Mouse (Mus musculus): ENCODE data around the gene P4ha1. TPM values are rescaled to one million over a fixed set of nuclear protein-coding genes. Genes with fewer than 3 reads are reported as not detected.
"Not testable (repeated sequence)": the region's sequence is repeated elsewhere in the genome, so short reads cannot be mapped to it uniquely, and the experiment has no call there.

Gene P4ha1
- polyA plus RNA-seq, 1 experiment from 2014 or later = 28.7 TPM

DNA sequence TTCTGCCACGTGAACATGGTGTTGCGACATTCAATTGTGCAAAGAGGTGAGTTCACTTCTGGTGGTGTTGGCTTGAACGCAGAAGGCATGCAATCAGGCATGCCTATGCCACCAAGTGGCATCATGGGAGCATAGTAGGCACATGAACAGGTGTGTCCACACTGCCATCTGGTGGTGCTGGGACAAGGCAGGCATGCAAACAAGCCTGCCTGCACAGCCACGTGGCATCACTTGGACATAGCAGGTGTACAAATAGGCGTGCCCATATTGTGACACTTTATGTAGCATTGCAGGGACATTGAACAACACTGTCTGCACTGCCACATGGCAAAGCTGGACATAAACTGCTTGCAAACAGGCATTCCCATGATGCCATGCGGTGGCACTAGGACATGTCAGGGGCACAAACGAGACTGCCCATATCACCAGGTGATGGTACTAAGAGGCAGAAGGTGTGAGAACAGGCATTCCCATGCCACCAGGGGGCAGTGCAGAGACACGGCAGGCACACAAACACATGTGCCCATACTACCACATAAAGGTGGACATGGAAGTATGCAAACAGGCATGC, 27.8 kb upstream of the P4ha1 start:
- 62% methylated on average over 8 of the region's 8 CpGs for WGBS

DNA sequence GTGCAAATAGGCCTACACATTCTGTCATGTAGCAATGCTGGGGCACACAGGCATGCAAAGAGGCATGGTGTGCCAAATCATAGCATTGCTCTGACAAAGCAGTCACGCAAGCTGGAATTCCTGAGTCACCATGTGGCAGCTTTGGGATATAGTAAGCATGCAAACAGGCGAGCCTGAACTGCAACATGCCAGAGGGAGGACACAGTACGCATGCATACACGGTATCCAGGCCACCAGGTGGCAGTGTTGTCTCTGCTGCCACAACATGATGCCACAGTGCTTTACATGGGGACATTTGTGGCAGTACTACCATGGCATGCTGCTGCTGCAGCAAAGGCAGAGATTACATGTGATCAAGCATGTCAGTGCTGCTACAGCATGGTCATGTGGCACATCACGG, 26.8 kb upstream of the P4ha1 start:
- Histone ChIP-seq H3K4me2 (no peak overlapping the region), H3K27me3 (no peaks in the 10 kb centered on the region), H3K4me1 (replicated peaks) (no peaks in the 10 kb centered on the region), H3K9ac (no peak overlapping the region), H3K4me3 (no peak overlapping the region), H3K9me3 (no peaks in the 10 kb centered on the region), H3K27ac (replicated peaks) (no peak overlapping the region), H3K36me3 (no peaks in the 10 kb centered on the region)
- ATAC-seq (ENCODE audit: low FRiP score, low read depth) = peak; percentile 69
- WGBS = 23% methylated on average over 5 of the region's 5 CpGs

More for the DNA sequence above, 27.8 kb upstream of the P4ha1 start:
- Histone ChIP-seq H3K9ac (no peak overlapping the region), H3K36me3 (no peaks in the 10 kb centered on the region), H3K4me2 (no peak overlapping the region), H3K27me3 (no peaks in the 10 kb centered on the region), H3K27ac (replicated peaks) (no peak overlapping the region), H3K4me3 (no peak overlapping the region), H3K4me1 (replicated peaks) (no peaks in the 10 kb centered on the region), H3K9me3 (no peaks in the 10 kb centered on the region)
- no peak; the same call in 1 of the 2 replicates for ATAC-seq (ENCODE audit: low FRiP score, low read depth)

DNA sequence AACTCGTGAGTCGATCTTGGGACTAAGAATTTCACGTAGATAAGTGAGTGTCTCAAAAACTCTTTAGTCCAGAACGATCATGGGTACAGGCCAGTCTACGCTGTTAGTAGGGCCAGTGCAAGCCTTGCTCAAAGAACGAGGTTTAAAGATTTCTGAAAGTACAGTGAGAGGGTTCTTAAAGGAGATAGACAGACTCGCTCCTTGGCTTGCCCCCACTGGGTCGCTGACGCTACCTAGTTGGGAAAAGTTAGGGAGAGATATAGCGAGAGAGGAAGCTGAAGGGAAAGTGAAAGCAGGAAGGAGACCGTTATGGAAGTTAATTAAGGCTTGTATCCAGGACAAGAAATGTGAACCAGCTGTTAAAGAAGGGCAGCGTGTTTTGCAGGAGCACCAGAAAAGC, 20.4 kb upstream of the P4ha1 start:
- H3K9ac ChIP-seq; H3K27ac ChIP-seq (replicated peaks); ATAC-seq (ENCODE audit: low FRiP score, low read depth); H3K27me3 ChIP-seq; H3K4me3 ChIP-seq; H3K9me3 ChIP-seq; H3K4me1 ChIP-seq (replicated peaks); H3K36me3 ChIP-seq; H3K4me2 ChIP-seq: not testable (repeated sequence)
- WGBS = 95% methylated on average over 12 of the region's 12 CpGs

DNA sequence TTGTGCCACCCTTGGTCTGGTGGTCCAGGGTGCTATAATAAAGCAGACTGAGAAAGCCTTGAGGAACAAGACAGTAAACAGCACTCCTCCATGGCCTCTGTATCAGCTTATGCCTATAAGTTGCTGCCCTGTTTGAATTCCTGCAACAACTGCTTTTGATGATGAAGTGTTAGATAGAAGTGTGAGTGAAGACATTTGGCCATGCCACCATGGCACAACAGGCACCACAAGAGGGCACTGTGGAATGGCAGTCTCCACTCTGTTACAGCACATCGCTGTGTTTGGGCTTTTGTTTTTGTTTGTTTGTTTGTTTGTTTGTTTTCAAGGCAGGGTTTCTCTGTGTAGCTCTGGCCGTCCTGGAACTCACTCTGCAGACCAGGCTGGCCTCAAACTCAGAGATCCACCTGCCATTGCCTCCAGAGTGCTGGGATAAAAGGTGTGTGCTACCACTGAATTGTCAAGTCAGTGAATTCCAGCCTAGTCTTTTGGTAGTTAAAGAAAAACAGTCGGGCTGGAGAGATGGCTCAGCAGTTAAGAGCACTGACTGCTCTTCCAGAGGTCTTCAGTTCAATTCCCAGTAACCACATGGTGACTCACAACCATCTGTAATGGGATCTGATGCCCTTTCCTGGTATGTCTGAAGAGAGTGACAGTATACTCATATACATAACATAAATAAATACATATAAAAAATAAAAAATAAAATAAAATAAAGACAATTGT, 13.9 kb upstream of the P4ha1 start:
- Histone ChIP-seq H3K4me1 (replicated peaks) (no peaks in the 10 kb centered on the region), H3K27ac (replicated peaks) (no peak overlapping the region), H3K36me3 (no peaks in the 10 kb centered on the region), H3K9me3 (no peaks in the 10 kb centered on the region), H3K27me3 (no peaks in the 10 kb centered on the region), H3K4me2 (no peak overlapping the region), H3K4me3 (no peak overlapping the region), H3K9ac (no peak overlapping the region)
- 33% methylated on average over 3 of the region's 3 CpGs for WGBS
- no peak for ATAC-seq (ENCODE audit: low FRiP score, low read depth)

DNA sequence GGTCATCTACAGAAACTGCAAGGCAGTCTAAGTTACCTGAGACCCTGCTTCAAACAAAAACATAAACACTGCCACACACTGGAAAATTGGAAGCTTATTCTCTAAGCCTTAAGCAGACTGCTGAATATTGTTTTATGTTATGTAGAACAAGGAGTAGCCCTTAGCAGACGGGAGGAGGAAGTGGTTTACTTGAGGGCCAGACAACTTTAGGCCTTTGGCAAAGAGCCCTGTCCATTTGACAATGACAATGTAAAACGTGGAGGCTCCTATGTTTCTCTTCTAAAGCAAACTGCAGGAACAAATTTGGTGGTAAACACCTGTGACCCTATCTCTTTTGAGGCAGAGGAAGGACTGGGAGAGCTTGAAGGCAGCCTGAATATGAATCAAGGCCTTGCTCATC, 13.0 kb upstream of the P4ha1 start:
- H3K4me3 ChIP-seq = no peak overlapping the region
- H3K4me2 ChIP-seq = no peak overlapping the region
- H3K27me3 ChIP-seq = no peaks in the 10 kb centered on the region
- no peaks in the 10 kb centered on the region for H3K36me3 ChIP-seq
- no peaks in the 10 kb centered on the region for H3K9me3 ChIP-seq
- H3K9ac ChIP-seq = no peak overlapping the region
- H3K27ac ChIP-seq (replicated peaks) = no peak overlapping the region
- no peaks in the 10 kb centered on the region for H3K4me1 ChIP-seq (replicated peaks)
- no peak for ATAC-seq (ENCODE audit: low FRiP score, low read depth)
- WGBS = 59% methylated on average over 2 of the region's 2 CpGs

DNA sequence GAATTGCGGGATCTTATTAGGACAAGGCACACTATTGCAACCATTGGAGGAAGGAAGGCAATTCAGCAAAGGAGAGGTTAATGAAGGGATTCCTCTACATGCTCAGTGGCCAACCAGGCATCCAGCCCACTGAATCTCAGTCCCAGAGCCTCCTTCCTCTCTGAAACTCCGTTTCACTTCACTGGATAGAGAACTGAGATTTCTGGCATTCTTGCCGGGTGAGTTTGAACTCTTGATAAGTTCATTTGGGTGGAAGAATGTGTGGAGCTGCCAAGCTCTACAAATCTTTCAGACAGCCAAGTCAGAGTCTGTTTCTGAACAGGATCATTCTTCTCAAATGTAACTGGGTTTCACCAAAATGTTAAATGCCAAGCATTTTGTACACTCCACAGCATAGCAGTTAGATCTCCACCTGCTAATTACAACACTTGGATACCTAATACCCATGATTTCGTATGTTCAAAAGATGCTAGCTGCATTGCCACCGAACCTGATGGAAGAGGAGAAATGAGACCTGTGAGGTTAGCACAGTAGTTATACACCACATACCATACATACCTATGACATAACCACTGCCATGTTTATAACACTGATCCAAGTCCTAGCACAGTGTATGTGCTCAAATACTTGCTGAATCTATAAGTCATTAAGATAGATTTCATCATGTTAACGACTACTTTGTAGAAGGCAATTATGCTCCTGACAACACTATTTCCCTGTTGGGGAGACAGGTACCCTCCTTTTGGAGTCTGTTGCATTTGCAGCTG, 12.2 kb upstream of the P4ha1 start:
- Histone ChIP-seq H3K9ac (no peak overlapping the region), H3K4me3 (no peak overlapping the region), H3K4me1 (replicated peaks) (no peaks in the 10 kb centered on the region), H3K9me3 (no peaks in the 10 kb centered on the region), H3K4me2 (no peak overlapping the region), H3K36me3 (no peaks in the 10 kb centered on the region), H3K27ac (replicated peaks) (no peak overlapping the region), H3K27me3 (no peaks in the 10 kb centered on the region)
- WGBS = 74% methylated on average over 6 of the region's 6 CpGs
- no peak for ATAC-seq (ENCODE audit: low FRiP score, low read depth)

DNA sequence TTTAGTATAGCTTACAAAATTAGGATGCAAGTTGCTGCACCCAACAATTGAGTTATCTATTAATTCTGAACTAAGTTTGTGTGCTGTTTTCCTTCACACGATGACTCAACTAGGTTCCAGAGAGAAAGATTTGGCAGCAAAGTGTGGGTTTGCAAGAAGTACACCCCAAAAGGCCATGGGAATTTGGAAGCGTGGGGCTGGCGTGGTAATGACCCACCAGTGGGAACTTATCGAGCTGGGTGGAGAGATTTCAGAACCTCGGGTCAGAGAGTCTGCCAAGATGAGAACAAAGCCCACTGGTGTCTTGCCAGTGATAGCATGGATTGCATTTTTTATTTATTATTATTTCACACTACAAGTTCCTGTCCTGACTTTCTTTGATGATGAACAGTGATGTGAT, 11.2 kb upstream of the P4ha1 start:
- Histone ChIP-seq H3K36me3 (no peaks in the 10 kb centered on the region), H3K9ac (no peak overlapping the region), H3K27ac (replicated peaks) (no peak overlapping the region), H3K4me2 (no peak overlapping the region), H3K9me3 (no peaks in the 10 kb centered on the region), H3K4me1 (replicated peaks) (no peaks in the 10 kb centered on the region), H3K4me3 (no peak overlapping the region), H3K27me3 (no peaks in the 10 kb centered on the region)
- WGBS = 91% methylated on average over 5 of the region's 5 CpGs
- no peak for ATAC-seq (ENCODE audit: low FRiP score, low read depth)

DNA sequence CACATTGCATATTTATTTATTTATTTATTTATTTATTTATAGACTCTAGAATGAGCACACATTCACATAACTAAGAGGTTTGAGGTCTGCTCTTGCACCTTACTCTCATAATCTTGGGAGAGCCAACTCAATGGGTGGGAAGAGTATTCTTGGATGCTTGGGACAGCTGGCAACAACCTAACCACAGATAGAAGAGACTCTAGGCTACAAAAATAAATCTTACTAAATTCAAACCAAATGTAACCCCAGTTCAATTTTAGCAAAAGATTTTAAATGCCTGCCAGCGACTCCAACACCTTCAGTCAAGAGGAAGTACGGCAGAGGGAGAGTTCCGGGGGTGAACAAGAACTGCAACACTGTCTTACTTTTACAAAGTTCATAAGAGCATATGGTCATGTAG, 2.0 kb upstream of the P4ha1 start:
- WGBS = 91% methylated on average over 3 of the region's 3 CpGs
- no peaks in the 10 kb centered on the region for H3K9me3 ChIP-seq
- no peaks in the 10 kb centered on the region for H3K27me3 ChIP-seq
- no peak overlapping the region for H3K4me3 ChIP-seq
- H3K4me1 ChIP-seq (replicated peaks) = peaks cover 18% of the 10 kb centered on the region
- no peaks in the 10 kb centered on the region for H3K36me3 ChIP-seq
- no peak for ATAC-seq (ENCODE audit: low FRiP score, low read depth)
- no peak overlapping the region for H3K9ac ChIP-seq
- no peak overlapping the region for H3K4me2 ChIP-seq
- no peak overlapping the region for H3K27ac ChIP-seq (replicated peaks)

DNA sequence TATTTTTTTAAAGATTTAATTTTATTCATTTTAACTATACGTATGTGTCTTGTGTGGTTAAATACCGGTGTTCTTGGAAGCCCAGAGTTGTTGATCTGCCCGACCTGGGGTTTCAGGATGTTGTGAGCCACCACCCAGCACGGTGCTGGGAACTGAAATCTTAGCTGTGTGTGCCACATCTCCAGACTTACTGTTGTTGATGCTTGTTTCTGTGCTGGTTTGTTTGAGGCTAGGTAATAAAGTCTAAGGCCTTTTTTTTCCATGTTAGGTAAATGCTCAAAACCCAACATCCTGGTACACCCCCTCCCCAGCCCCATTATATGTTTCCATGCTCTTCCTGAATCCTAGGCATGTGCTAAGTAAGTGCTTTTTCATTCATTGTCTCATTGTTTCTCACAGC, 825 bp upstream of the P4ha1 start:
- Histone ChIP-seq H3K27ac (replicated peaks) (peak overlapping the region; percentile 95), H3K9ac (peak overlapping the region; percentile 43; the same call in 1 of the 2 replicates), H3K4me2 (peak overlapping the region; percentile 86), H3K36me3 (no peaks in the 10 kb centered on the region), H3K27me3 (no peaks in the 10 kb centered on the region), H3K4me3 (peak overlapping the region; percentile 91; the same call in 1 of the 2 replicates), H3K9me3 (no peaks in the 10 kb centered on the region), H3K4me1 (replicated peaks) (peaks cover 24% of the 10 kb centered on the region)
- WGBS = 59% methylated on average over 4 of the region's 4 CpGs
- ATAC-seq (ENCODE audit: low FRiP score, low read depth) = no peak

DNA sequence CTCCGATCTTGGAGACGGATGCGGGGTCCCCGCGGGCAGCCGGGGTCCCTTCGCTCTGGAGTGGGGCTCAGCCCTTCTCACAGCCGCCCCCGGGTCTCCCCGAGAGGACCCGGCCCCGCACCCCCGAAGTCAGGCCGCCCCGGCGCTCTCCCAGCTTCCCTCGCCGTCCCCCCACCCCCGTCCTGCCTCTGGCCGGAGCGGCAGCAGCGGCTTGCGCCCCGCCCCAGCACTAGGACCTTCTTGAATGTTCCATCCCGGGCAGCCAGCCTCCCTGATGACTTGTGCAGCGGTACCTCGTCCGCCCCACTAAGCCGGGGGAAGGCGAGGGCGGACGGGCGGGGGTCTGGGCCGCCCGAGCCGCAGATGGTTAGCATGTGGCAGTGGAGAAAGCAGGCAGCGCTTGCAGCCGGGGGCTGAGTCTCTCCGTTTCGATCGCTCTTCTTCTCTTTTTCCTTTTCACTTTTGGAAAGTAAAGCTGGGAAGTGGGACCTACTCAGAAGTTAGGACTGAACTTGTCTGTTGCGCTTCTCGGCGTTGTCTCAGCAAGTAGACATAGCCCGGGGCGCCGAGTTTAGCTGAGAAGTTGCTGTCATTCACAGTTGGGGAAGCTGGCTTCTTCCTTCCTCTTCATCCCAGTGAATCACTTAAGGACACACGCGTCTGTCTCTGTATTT, 529 bp downstream of the P4ha1 start:
- WGBS = under 1% methylated on average over 45 of the region's 49 CpGs
- peak; percentile 83; the same call in 1 of the 2 replicates for ATAC-seq (ENCODE audit: low FRiP score, low read depth)

DNA sequence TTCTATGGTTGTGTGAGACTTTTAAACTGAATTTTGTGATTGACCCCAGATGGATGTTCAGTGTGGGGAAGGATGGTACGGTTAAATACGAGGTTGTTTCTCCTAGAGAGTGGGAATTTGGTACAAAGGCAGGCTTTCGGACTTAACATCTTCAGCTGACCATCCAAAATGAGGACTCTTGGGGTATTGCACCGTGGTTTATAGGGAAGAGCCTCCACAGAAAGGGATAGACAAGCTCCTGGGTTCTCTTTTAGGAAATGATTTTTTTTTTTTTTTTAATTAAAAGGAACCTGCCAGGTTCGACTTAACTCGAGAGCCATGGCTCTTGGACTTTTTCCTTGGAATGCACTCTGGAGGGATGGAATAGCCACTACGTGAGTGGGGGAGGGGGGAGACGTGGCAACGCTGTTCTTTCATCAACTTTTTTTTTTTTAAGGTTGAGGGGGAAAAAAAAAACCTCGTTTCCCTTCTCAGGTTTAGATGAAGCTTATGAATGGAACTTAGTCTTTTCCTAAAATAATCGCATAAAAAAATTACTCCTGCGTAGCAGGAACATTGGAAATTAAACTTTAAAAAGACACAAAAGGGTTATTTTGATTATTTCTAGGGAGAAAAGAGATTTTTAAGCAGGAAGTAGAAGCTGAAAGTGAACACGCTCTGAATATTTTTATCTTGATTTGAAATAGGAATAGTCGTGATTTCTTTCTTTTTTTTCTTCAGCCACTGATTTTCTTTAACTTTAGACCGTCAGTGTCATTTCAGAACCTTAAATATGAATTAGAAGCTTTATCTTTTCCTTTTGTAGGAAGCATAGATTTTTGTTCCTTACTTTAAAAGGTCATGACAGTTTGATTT, 1.4 kb downstream of the P4ha1 start:
- H3K4me1 ChIP-seq (replicated peaks) = peaks cover 24% of the 10 kb centered on the region
- H3K4me2 ChIP-seq = peak overlapping the region; percentile 86
- peak overlapping the region; percentile 95 for H3K27ac ChIP-seq (replicated peaks)
- peak overlapping the region; percentile 91 for H3K4me3 ChIP-seq
- 16% methylated on average over 15 of the region's 15 CpGs for WGBS
- H3K27me3 ChIP-seq = no peaks in the 10 kb centered on the region
- H3K9ac ChIP-seq = peak overlapping the region; percentile 91
- H3K36me3 ChIP-seq = no peaks in the 10 kb centered on the region
- no peak for ATAC-seq (ENCODE audit: low FRiP score, low read depth)
- no peaks in the 10 kb centered on the region for H3K9me3 ChIP-seq

More for the DNA sequence above, 529 bp downstream of the P4ha1 start:
- Histone ChIP-seq H3K9ac (peak overlapping the region; percentile 91), H3K4me3 (peak overlapping the region; percentile 91), H3K4me2 (peak overlapping the region; percentile 86), H3K9me3 (no peaks in the 10 kb centered on the region), H3K27me3 (no peaks in the 10 kb centered on the region), H3K36me3 (no peaks in the 10 kb centered on the region), H3K27ac (replicated peaks) (peak overlapping the region; percentile 95), H3K4me1 (replicated peaks) (peaks cover 24% of the 10 kb centered on the region)

Data from hindbrain, embryonic 15.5 days (tissue).